Mouse (Mus musculus): ENCODE results near the gene Pigv.

DNA sequence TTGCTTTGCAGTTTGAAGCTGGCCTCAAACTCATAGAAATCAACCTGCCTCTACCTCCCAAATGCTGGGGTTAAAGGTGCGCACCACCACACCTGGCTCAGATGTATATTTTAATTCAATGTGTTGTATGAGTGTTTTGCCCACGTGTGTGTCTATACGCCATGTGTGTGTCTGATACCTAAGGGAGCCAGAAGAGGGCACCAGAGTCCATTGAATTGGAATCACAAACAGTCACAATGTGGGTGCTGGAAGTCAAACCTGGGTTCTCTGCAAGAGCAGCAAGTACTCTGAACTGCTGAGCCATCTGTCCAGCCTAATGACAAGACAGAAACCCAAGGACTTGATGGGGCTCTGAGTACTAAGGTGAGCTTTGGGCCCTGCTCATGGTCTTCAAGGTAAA is 27.3 kb downstream of the Pigv start:
- TF ChIP-seq CTCF (IDR thresholded peaks at IDR 0.05; ENCODE audit: extremely low read depth, insufficient read depth, insufficient read length, insufficient replicate concordance), result no peak
- TF ChIP-seq POLR2A (IDR thresholded peaks at IDR 0.05; ENCODE audit: low read depth, low read length), result no peak

Data from spleen, adult 2 months (tissue).